Mouse (Mus musculus) E14TG2a.4 (cell line): Measurements from ENCODE around the gene Arhgap10.
A peak's percentile ranks its signal among the peaks of the same experiment; 100 is the strongest.

Experiments
- H3K27me3 ChIP-seq: 2 replicates; pipeline ENCODE4 v1.6.1; 2014; ENCODE audit warnings: low read length, control low read depth; ENCODE audit not compliant: insufficient read depth
- H3K36me3 ChIP-seq: 2 replicates; pipeline ENCODE4 v1.6.1; 2014; ENCODE audit warnings: low read length, control low read depth; ENCODE audit not compliant: insufficient read depth
- H3K4me1 ChIP-seq: replicated peaks from 2 replicates; pipeline ENCODE4 v1.6.1; 2014; ENCODE audit warnings: low read depth, low read length, control low read depth
- H3K4me3 ChIP-seq: replicated peaks from 2 replicates; pipeline ENCODE4 v1.5.1; 2014; ENCODE audit warnings: mild to moderate bottlenecking, low read length
- H3K9me3 ChIP-seq: 2 replicates; pipeline ENCODE4 v1.6.1; 2014; ENCODE audit warnings: low read length, control low read depth
- CTCF ChIP-seq: conservative IDR thresholded peaks from 2 replicates; pipeline ENCODE4 v1.5.1; 2014; ENCODE audit warnings: low read length
- NANOG ChIP-seq: IDR thresholded peaks from 2 replicates; pipeline ENCODE4 v1.6.1; 2014; ENCODE audit warnings: borderline replicate concordance, low read length, mixed read lengths
- POU5F1 ChIP-seq: IDR thresholded peaks from 2 replicates; pipeline ENCODE4 v1.6.1; 2014; ENCODE audit warnings: low read length, borderline replicate concordance

The Arhgap10 gene

GRCm38 (mm10) chr8:77538256-77538655 is 20.5 kb upstream of the Arhgap10 start:
- TF ChIP-seq POU5F1: no peak
- TF ChIP-seq NANOG: no peak
- Histone ChIP-seq H3K4me1 (peaks cover 57% of the 10 kb centered on the region), H3K9me3 (peaks cover 8% of the 10 kb centered on the region), H3K4me3 (no peak overlapping the region), H3K36me3 (no peaks in the 10 kb centered on the region), H3K27me3 (no peaks in the 10 kb centered on the region)

- peaks cover 8% of the 10 kb centered on the region for H3K9me3 ChIP-seq
- no peaks in the 10 kb centered on the region for H3K36me3 ChIP-seq
- no peaks in the 10 kb centered on the region for H3K27me3 ChIP-seq
- TF ChIP-seq CTCF (no peak), POU5F1 (no peak), NANOG (peak; percentile 61)
- no peak overlapping the region for H3K4me3 ChIP-seq
- H3K4me1 ChIP-seq: peaks cover 53% of the 10 kb centered on the region
Observed at GRCm38 (mm10) chr8:77536821-77537220, 19.1 kb upstream of the Arhgap10 start.

- TF ChIP-seq POU5F1: no peak
- peak; percentile 41 for TF ChIP-seq CTCF
- H3K27me3 ChIP-seq: no peaks in the 10 kb centered on the region
Observed at GRCm38 (mm10) chr8:77535026-77535595, 17.4 kb upstream of the Arhgap10 start.

GRCm38 (mm10) chr8:77534358-77534992 is 16.7 kb upstream of the Arhgap10 start:
- no peak overlapping the region for H3K4me3 ChIP-seq
- H3K4me1 ChIP-seq: peaks cover 51% of the 10 kb centered on the region
- no peak for TF ChIP-seq CTCF
- TF ChIP-seq POU5F1: no peak
- TF ChIP-seq NANOG: no peak
- no peaks in the 10 kb centered on the region for H3K27me3 ChIP-seq
- no peaks in the 10 kb centered on the region for H3K36me3 ChIP-seq
- peaks cover 8% of the 10 kb centered on the region for H3K9me3 ChIP-seq

More at GRCm38 (mm10) chr8:77535026-77535595, 17.4 kb upstream of the Arhgap10 start:
- H3K4me1 ChIP-seq: peaks cover 57% of the 10 kb centered on the region
- peaks cover 8% of the 10 kb centered on the region for H3K9me3 ChIP-seq
- no peaks in the 10 kb centered on the region for H3K36me3 ChIP-seq
- H3K4me3 ChIP-seq: no peak overlapping the region

GRCm38 (mm10) chr8:77526130-77526529 is 8.4 kb upstream of the Arhgap10 start:
- Histone ChIP-seq H3K4me1 (peaks cover 12% of the 10 kb centered on the region; the same call in 1 of the 2 replicates), H3K27me3 (peaks cover 21% of the 10 kb centered on the region), H3K4me3 (no peak overlapping the region), H3K9me3 (no peaks in the 10 kb centered on the region), H3K36me3 (no peaks in the 10 kb centered on the region)
- no peak for TF ChIP-seq CTCF
- no peak for TF ChIP-seq POU5F1
- no peak for TF ChIP-seq NANOG

GRCm38 (mm10) chr8:77524906-77525305 is 7.2 kb upstream of the Arhgap10 start:
- no peak for TF ChIP-seq NANOG
- peak; percentile 23; the same call in 1 of the 2 replicates for TF ChIP-seq CTCF
- TF ChIP-seq POU5F1: no peak
- no peak overlapping the region for H3K4me3 ChIP-seq
- H3K9me3 ChIP-seq: no peaks in the 10 kb centered on the region
- H3K36me3 ChIP-seq: no peaks in the 10 kb centered on the region
- H3K27me3 ChIP-seq: peaks cover 27% of the 10 kb centered on the region
- H3K4me1 ChIP-seq: 0 out of 2 replicates have a peak, but pooled peaks cover 8% of the 10 kb centered on the region

GRCm38 (mm10) chr8:77524018-77524615 is 6.4 kb upstream of the Arhgap10 start:
- H3K4me1 ChIP-seq: 0 out of 2 replicates have a peak, but pooled peaks cover 7% of the 10 kb centered on the region
- no peaks in the 10 kb centered on the region for H3K36me3 ChIP-seq
- H3K27me3 ChIP-seq: peaks cover 33% of the 10 kb centered on the region
- TF ChIP-seq POU5F1 (no peak), CTCF (no peak), NANOG (no peak)
- no peaks in the 10 kb centered on the region for H3K9me3 ChIP-seq
- no peak overlapping the region for H3K4me3 ChIP-seq

GRCm38 (mm10) chr8:77522984-77523383 is 5.2 kb upstream of the Arhgap10 start:
- Histone ChIP-seq H3K9me3 (no peaks in the 10 kb centered on the region), H3K36me3 (no peaks in the 10 kb centered on the region), H3K27me3 (peaks cover 44% of the 10 kb centered on the region), H3K4me3 (no peak overlapping the region), H3K4me1 (peaks cover 17% of the 10 kb centered on the region)
- TF ChIP-seq POU5F1 (no peak), NANOG (no peak), CTCF (no peak)
